Mouse (Mus musculus) olfactory bulb, adult 2 months (tissue): ENCODE results near the gene Zfp853.

ENCODE experiments used
- CTCF ChIP-seq: fragments of 200-500 bp; IDR thresholded peaks from 2 replicates; pipeline ENCODE4 v1.5.1; 2012; ENCODE audit warnings: low read depth, mild to moderate bottlenecking, low read length, moderate library complexity; ENCODE audit not compliant: insufficient read depth
- POLR2A ChIP-seq: fragments of 200-500 bp; IDR thresholded peaks from 2 replicates; pipeline ENCODE4 v1.6.1; 2012; ENCODE audit warnings: mild to moderate bottlenecking, low read depth, low read length, moderate library complexity; ENCODE audit not compliant: insufficient read depth

DNA sequence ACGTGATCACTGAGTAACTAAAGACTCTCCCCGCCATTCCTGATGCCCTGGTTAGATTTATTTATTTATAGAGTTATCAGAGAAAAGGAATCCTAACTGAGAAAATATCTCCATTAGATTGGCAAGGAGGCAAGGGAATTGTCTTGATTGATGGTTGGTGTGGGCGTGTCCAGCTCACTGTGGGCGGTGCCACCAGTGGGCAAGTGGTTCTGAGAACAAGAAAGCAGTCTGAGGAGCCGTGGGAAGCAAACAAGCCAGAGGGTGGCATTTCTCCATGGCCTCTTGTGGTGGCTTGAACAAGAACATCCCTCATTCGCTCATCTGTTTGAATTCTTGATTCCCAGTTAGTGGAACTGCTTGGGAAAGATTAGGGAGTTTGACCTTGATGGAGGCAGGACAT is 46.2 kb upstream of the Zfp853 start:
- TF ChIP-seq CTCF, result no peak
- TF ChIP-seq POLR2A, result no peak
